Mouse (Mus musculus): ENCODE measurements around the gene Zfp719. TPM values are rescaled to one million over a fixed set of nuclear protein-coding genes. Genes with fewer than 3 reads are reported as not detected.

Gene Zfp719
- polyA plus RNA-seq, 1 experiment from 2014 or later = 1.3 TPM

GRCm38 (mm10) chr7:43556901-43557300, 22.5 kb upstream of the Zfp719 start:
- Histone ChIP-seq H3K4me3 (ENCODE audit: low read depth, low read length) (no peak overlapping the region), H3K9ac (replicated peaks) (no peak overlapping the region), H3K27ac (ENCODE audit: low read depth) (no peak overlapping the region), H3K27me3 (ENCODE audit: insufficient read depth, low read length) (no peaks in the 10 kb centered on the region), H3K4me1 (ENCODE audit: insufficient read depth) (no peaks in the 10 kb centered on the region; the same call in 1 of the 2 replicates), H3K4me2 (ENCODE audit: low read depth, low read length) (no peak overlapping the region), H3K36me3 (replicated peaks; ENCODE audit: insufficient read depth, low read length) (no peaks in the 10 kb centered on the region), H3K9me3 (ENCODE audit: low read length) (no peaks in the 10 kb centered on the region)
- DNase-seq (no peak), ATAC-seq (no peak)
- TF ChIP-seq EP300 (IDR thresholded peaks at IDR 0.05; ENCODE audit: low read depth) (no peak), CTCF (IDR thresholded peaks at IDR 0.05; ENCODE audit: low read depth) (no peak)
- 76% methylated on average over 1 of the region's 1 CpGs for WGBS (ENCODE audit: insufficient replicate concordance)

DNA sequence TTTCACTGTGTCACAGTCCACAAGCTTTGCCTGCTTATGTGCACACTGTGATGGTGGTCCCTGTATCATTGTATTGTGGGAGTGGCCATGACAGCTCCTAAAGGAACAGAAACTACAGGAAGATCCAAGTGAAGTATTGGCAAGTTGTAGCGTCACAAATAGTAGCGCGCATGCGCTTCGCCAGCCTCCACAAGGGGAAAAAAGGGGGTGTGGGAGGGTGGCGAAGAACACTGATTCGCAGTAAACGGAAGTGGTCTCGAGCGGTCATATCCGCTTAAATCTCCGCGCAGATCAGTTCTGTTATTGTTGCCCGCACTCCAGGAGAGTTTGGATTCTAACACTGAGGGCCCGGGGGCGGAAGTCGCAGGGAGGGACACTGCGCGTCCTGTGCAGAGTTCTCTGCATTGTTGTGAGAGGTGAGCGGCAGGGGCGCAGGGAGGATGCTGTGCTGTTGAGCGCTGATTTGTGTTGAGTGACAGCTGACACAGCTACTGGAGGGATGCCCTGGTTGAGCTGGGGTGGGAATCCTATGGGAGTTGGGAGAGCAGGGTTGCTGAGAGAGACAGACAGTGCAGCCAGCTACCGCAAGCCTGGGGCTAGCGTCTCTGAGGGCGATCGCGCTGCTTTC, 17.3 kb upstream of the Zfp719 start, which contains the start of gene Zfp658:
Zfp658 (plus strand) TSS at position 251 of the 628 bp plus-strand sequence.
- peak within 1 kb of the TSS; percentile 73 for H3K4me2 ChIP-seq (ENCODE audit: low read depth, low read length)
- H3K4me3 ChIP-seq (ENCODE audit: low read depth, low read length) = peak within 1 kb of the TSS; percentile 51

DNA sequence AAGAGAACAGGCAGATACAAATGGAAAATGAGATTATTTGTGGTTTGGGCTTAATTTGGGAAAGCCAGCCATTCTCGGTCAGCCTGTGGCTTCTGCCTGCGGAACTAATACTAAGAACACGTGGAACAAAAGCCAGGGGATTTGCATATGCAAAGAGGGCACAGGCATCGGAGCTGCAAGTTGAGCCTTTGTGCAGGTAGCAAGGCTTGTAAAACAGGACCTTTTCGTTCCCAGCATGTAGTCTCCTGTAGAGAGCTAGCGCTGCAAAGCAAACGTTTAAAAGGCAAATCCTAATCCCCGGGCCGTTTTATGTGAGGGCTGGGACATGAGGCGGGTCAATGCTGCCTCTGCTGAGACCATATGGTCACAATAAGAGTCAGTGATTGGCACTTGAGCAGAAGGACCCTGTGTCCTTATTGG, 16.7 kb upstream of the Zfp719 start:
- Histone ChIP-seq H3K4me3 (ENCODE audit: low read depth, low read length) (peak overlapping the region; percentile 51), H3K4me2 (ENCODE audit: low read depth, low read length) (peak overlapping the region; percentile 73), H3K9ac (replicated peaks) (peak overlapping the region; percentile 39), H3K27ac (ENCODE audit: low read depth) (peak overlapping the region; percentile 69), H3K4me1 (ENCODE audit: insufficient read depth) (peaks cover 15% of the 10 kb centered on the region), H3K9me3 (ENCODE audit: low read length) (no peaks in the 10 kb centered on the region), H3K27me3 (ENCODE audit: insufficient read depth, low read length) (no peaks in the 10 kb centered on the region), H3K36me3 (replicated peaks; ENCODE audit: insufficient read depth, low read length) (0 out of 2 replicates have a peak, but pooled peaks cover 2% of the 10 kb centered on the region)
- TF ChIP-seq CTCF (IDR thresholded peaks at IDR 0.05; ENCODE audit: low read depth) (no peak), EP300 (IDR thresholded peaks at IDR 0.05; ENCODE audit: low read depth) (no peak)
- ATAC-seq (peak; percentile 48), DNase-seq (peak; percentile 23)
- WGBS (ENCODE audit: insufficient replicate concordance) = 4% methylated on average over 10 of the region's 10 CpGs

More for the DNA sequence above, 17.3 kb upstream of the Zfp719 start, which contains the start of gene Zfp658:
- H3K27ac ChIP-seq (ENCODE audit: low read depth) = peak within 1 kb of the TSS; percentile 69
- ATAC-seq (peak; percentile 76), DNase-seq (peak; percentile 79)
- no peaks in the 10 kb centered on the region for H3K9me3 ChIP-seq (ENCODE audit: low read length)
- 0 out of 2 replicates have a peak, but pooled peaks cover 1% of the 10 kb centered on the region for H3K36me3 ChIP-seq (replicated peaks; ENCODE audit: insufficient read depth, low read length)
- peaks cover 15% of the 10 kb centered on the region for H3K4me1 ChIP-seq (ENCODE audit: insufficient read depth)
- H3K9ac ChIP-seq (replicated peaks) = peak within 1 kb of the TSS; percentile 39
- no peaks in the 10 kb centered on the region for H3K27me3 ChIP-seq (ENCODE audit: insufficient read depth, low read length)
- no peak for TF ChIP-seq EP300 (IDR thresholded peaks at IDR 0.05; ENCODE audit: low read depth)
- no peak for TF ChIP-seq CTCF (IDR thresholded peaks at IDR 0.05; ENCODE audit: low read depth)
- WGBS (ENCODE audit: insufficient replicate concordance) = under 1% methylated on average over 27 of the region's 27 CpGs

DNA sequence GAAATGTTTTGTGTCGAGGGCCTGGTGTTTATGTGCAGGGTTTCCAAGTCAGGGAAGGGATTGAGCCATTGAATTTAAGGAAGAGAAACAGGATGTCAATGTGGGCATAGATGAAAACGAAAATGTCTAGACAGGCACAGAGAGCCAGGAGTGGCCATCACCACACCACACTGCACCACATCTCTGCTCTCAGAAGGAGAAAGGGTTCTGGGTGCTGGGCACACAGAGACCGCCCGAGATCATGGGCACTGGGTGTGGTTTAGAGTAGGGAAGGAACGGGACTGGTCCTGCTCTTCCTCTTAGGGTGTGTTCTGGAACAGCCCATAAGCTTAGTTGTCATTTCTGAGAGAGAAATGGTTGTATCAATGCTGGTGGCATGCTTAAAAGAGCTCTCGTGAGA, 16.1 kb upstream of the Zfp719 start:
- no peak for DNase-seq
- Histone ChIP-seq H3K4me3 (ENCODE audit: low read depth, low read length) (no peak overlapping the region), H3K4me2 (ENCODE audit: low read depth, low read length) (peak overlapping the region; percentile 73), H3K4me1 (ENCODE audit: insufficient read depth) (peaks cover 15% of the 10 kb centered on the region), H3K27ac (ENCODE audit: low read depth) (no peak overlapping the region), H3K27me3 (ENCODE audit: insufficient read depth, low read length) (no peaks in the 10 kb centered on the region), H3K9me3 (ENCODE audit: low read length) (no peaks in the 10 kb centered on the region), H3K36me3 (replicated peaks; ENCODE audit: insufficient read depth, low read length) (peaks cover 2% of the 10 kb centered on the region; the same call in 1 of the 2 replicates), H3K9ac (replicated peaks) (no peak overlapping the region)
- no peak for ATAC-seq
- no peak for TF ChIP-seq EP300 (IDR thresholded peaks at IDR 0.05; ENCODE audit: low read depth)
- no peak for TF ChIP-seq CTCF (IDR thresholded peaks at IDR 0.05; ENCODE audit: low read depth)
- 29% methylated on average over 6 of the region's 6 CpGs for WGBS (ENCODE audit: insufficient replicate concordance)

- no peaks in the 10 kb centered on the region for H3K4me1 ChIP-seq (ENCODE audit: insufficient read depth)
- H3K27me3 ChIP-seq (ENCODE audit: insufficient read depth, low read length) = no peaks in the 10 kb centered on the region
- H3K27ac ChIP-seq (ENCODE audit: low read depth) = no peak overlapping the region
- no peak overlapping the region for H3K9ac ChIP-seq (replicated peaks)
- ATAC-seq = no peak
- peaks cover 16% of the 10 kb centered on the region for H3K36me3 ChIP-seq (replicated peaks; ENCODE audit: insufficient read depth, low read length)
- H3K4me2 ChIP-seq (ENCODE audit: low read depth, low read length) = no peak overlapping the region
- TF ChIP-seq EP300 (IDR thresholded peaks at IDR 0.05; ENCODE audit: low read depth) (no peak), CTCF (IDR thresholded peaks at IDR 0.05; ENCODE audit: low read depth) (no peak)
- H3K9me3 ChIP-seq (ENCODE audit: low read length) = no peaks in the 10 kb centered on the region
- H3K4me3 ChIP-seq (ENCODE audit: low read depth, low read length) = no peak overlapping the region
- DNase-seq = no peak
- WGBS (ENCODE audit: insufficient replicate concordance) = 73% methylated on average over 2 of the region's 2 CpGs
These were observed 8.2 kb upstream of the Zfp719 start for GRCm38 (mm10) chr7:43571216-43571615.

DNA sequence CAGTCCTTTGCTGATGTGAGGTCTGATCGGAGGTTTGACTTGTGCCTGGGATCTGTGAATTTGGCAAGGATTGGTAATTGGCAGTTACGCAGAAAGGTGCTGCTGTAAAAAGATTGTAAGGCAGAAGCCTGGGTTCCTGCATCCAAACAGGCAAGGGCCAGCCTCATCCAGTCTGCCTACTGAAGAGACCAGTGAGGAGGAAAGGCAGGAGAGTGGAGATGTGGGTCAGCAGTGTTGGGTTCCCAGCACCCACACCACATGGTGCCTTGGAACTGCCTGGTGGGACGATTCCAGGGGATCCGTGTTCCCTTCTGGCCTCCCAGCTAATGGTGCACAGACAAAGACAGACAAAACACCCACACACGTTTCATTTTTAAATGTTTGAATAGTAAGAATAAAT, 1.1 kb downstream of the Zfp719 start:
- TF ChIP-seq CTCF (IDR thresholded peaks at IDR 0.05; ENCODE audit: low read depth) (no peak), EP300 (IDR thresholded peaks at IDR 0.05; ENCODE audit: low read depth) (no peak)

More for the DNA sequence above, 1.1 kb downstream of the Zfp719 start:
- WGBS (ENCODE audit: insufficient replicate concordance) = 70% methylated on average over 5 of the region's 5 CpGs
- H3K27me3 ChIP-seq (ENCODE audit: insufficient read depth, low read length) = no peaks in the 10 kb centered on the region
- no peak overlapping the region; the same call in 1 of the 2 replicates for H3K9ac ChIP-seq (replicated peaks)
- ATAC-seq = no peak
- peaks cover 17% of the 10 kb centered on the region for H3K36me3 ChIP-seq (replicated peaks; ENCODE audit: insufficient read depth, low read length)
- peak overlapping the region; percentile 59 for H3K4me3 ChIP-seq (ENCODE audit: low read depth, low read length)
- H3K9me3 ChIP-seq (ENCODE audit: low read length) = no peaks in the 10 kb centered on the region
- DNase-seq = no peak
- no peak overlapping the region for H3K27ac ChIP-seq (ENCODE audit: low read depth)
- H3K4me1 ChIP-seq (ENCODE audit: insufficient read depth) = peaks cover 6% of the 10 kb centered on the region; the same call in 1 of the 2 replicates
- H3K4me2 ChIP-seq (ENCODE audit: low read depth, low read length) = peak overlapping the region; percentile 69

All from liver, postnatal 0 days (tissue).